Mouse (Mus musculus): ENCODE results near the gene Psmd4. TPM values are rescaled to one million over a fixed set of nuclear protein-coding genes. Genes with fewer than 3 reads are reported as not detected.

Psmd4 gene
- 173 and 183 TPM in 2 replicates for polyA plus RNA-seq (2015; fragmentation: Nextera tagmentation; extraction: Ambion mirVana)

DNA sequence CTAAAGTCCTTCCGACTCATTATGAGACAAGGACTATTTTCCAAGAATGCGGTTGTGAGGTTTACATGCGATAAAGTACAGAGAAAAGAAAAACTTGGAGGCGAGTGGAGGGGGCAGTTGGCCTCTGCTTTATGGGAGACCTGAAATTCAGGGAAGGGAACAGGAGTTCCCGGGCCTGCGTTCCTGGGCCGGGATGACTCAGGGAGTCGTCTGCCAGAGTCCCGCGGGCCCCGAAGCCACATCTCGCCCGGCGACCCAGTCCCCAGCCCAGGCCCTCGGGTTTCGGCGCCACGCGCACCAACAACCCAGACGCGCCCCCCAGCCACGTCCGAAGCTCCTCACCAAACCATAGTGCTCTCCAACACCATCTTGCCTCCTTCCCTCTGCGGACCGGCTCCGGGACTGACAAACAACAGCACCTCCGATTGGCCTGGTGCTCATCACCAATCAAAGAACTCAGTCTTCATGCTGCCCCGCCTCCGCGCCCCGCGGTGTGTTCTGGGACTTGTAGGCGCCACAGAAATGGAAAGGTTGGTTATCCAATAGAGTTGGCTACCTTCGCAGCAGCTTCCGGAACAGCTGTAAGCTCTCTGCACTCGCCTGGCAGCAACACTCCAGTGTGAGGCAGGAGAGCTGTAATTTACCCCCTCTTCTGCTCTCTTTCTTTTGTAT is at the start of gene Psmd4:
Gene Psmd4 (minus strand): TSS at position 449 of the 672 bp plus-strand sequence.

GRCm38 (mm10) chr3:95015337-95015872 is 27.0 kb downstream of the Psmd4 start, which contains the start of gene Zfp687:
Gene Zfp687 (minus strand): TSS chr3:95015448.

Small RNA genes lying within 50 kb of the gene (microRNA-seq; reads per million reads assigned to microRNA genes)
- gene Mir7013 = not detected

Other genes starting within 250 kb of the Psmd4 start
- 6.8 and 7.1 TPM in 2 replicates for gene Pogz, start 205.0 kb downstream of the Psmd4 start, polyA plus RNA-seq (2015; fragmentation: Nextera tagmentation; extraction: Ambion mirVana)
- 224 and 256 TPM in 2 replicates for gene Psmb4, start 155.7 kb downstream of the Psmd4 start, polyA plus RNA-seq (2015; fragmentation: Nextera tagmentation; extraction: Ambion mirVana)
- gene Selenbp1, start 109.6 kb downstream of the Psmd4 start, polyA plus RNA-seq (2015; fragmentation: Nextera tagmentation; extraction: Ambion mirVana) = 33.3 and 38.8 TPM in 2 replicates
- gene Rfx5, start 88.5 kb downstream of the Psmd4 start, polyA plus RNA-seq (2015; fragmentation: Nextera tagmentation; extraction: Ambion mirVana) = 2.5 TPM in 2 replicates
- gene Pi4kb, start 67.9 kb downstream of the Psmd4 start, polyA plus RNA-seq (2015; fragmentation: Nextera tagmentation; extraction: Ambion mirVana) = 16.9 and 20.8 TPM in 2 replicates
- gene Zfp687, start 27.2 kb downstream of the Psmd4 start, polyA plus RNA-seq (2015; fragmentation: Nextera tagmentation; extraction: Ambion mirVana) = 10.1 and 10.3 TPM in 2 replicates
- gene Pip5k1a, start 64.3 kb upstream of the Psmd4 start, polyA plus RNA-seq (2015; fragmentation: Nextera tagmentation; extraction: Ambion mirVana) = 15.7 and 18.3 TPM in 2 replicates
- 55.1 and 64.5 TPM in 2 replicates for gene Vps72, start 68.4 kb upstream of the Psmd4 start, polyA plus RNA-seq (2015; fragmentation: Nextera tagmentation; extraction: Ambion mirVana)
- gene Tmod4, start 81.9 kb upstream of the Psmd4 start, polyA plus RNA-seq (2015; fragmentation: Nextera tagmentation; extraction: Ambion mirVana) = 0.53 and 0.96 TPM in 2 replicates
- 31.7 and 43.2 TPM in 2 replicates for gene Scnm1, start 91.4 kb upstream of the Psmd4 start, polyA plus RNA-seq (2015; fragmentation: Nextera tagmentation; extraction: Ambion mirVana)
- 7.1 and 8.2 TPM in 2 replicates for gene Lysmd1, start 91.5 kb upstream of the Psmd4 start, polyA plus RNA-seq (2015; fragmentation: Nextera tagmentation; extraction: Ambion mirVana)
- 5.4 and 12.3 TPM in 2 replicates for gene Tnfaip8l2, start 99.7 kb upstream of the Psmd4 start, polyA plus RNA-seq (2015; fragmentation: Nextera tagmentation; extraction: Ambion mirVana)
- 0.99 and 1.9 TPM in 2 replicates for gene Sema6c, start 117.8 kb upstream of the Psmd4 start, polyA plus RNA-seq (2015; fragmentation: Nextera tagmentation; extraction: Ambion mirVana)
- 3.8 and 4.0 TPM in 2 replicates for gene Gabpb2, start 175.3 kb upstream of the Psmd4 start, polyA plus RNA-seq (2015; fragmentation: Nextera tagmentation; extraction: Ambion mirVana)
- 66.3 and 71.6 TPM in 2 replicates for gene Cdc42se1, start 186.1 kb upstream of the Psmd4 start, polyA plus RNA-seq (2015; fragmentation: Nextera tagmentation; extraction: Ambion mirVana)
- gene Mllt11, start 189.6 kb upstream of the Psmd4 start, polyA plus RNA-seq (2015; fragmentation: Nextera tagmentation; extraction: Ambion mirVana) = 4.9 and 5.8 TPM in 2 replicates
- gene Gm128, start 199.0 kb upstream of the Psmd4 start, polyA plus RNA-seq (2015; fragmentation: Nextera tagmentation; extraction: Ambion mirVana) = 0.28 and 0.31 TPM in 2 replicates
- gene Bnipl, start 208.6 kb upstream of the Psmd4 start, polyA plus RNA-seq (2015; fragmentation: Nextera tagmentation; extraction: Ambion mirVana) = 5.2 and 6.8 TPM in 2 replicates
- gene Mindy1, start 238.7 kb upstream of the Psmd4 start, polyA plus RNA-seq (2015; fragmentation: Nextera tagmentation; extraction: Ambion mirVana) = 42.4 and 43.8 TPM in 2 replicates
- 13.8 and 14.0 TPM in 2 replicates for gene Prune1, start 239.5 kb upstream of the Psmd4 start, polyA plus RNA-seq (2015; fragmentation: Nextera tagmentation; extraction: Ambion mirVana)

All from urinary bladder, postnatal 0 days (tissue).